In the genomic region with DNA sequence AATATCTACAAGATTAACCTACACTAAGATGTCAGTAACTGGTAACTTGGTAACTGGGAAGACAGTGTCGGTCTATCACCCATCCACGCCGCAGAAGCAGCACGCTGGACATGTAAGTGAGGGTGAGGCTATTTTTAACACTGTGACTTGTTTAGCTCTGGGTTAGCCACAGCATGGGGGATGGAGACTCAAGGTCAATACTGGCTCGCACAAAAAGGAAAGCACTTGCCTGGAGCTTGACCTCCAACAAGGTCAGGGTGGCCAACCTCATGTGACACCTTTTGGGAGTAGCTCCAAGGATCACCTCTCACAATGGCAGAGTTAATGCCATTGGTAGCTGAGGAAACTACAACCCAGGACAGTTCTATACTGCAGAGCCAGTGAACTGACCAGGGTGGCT, we compare ENCODE assay signal across 15 mouse cellular contexts. TPM values are rescaled to one million over a fixed set of nuclear protein-coding genes. Genes with fewer than 3 reads are reported as not detected.
A peak's percentile ranks its signal among the peaks of the same experiment; 100 is the strongest.
DNase-seq lines count a peak whose midpoint lies in the region; ATAC-seq and TF ChIP-seq lines count a peak whose summit lies in the region.
"Had no signal": no experiment of that assay in that cellular context is flagged by ENCODE, and none has a peak within 500 bp of the region (broad histone marks: within the 10 kb centered on the region; RNA-seq: fewer than 3 reads in every experiment).

No protein-coding gene starts in this region.

- no peaks in the 10 kb centered on the region for H3K36me3 ChIP-seq in heart, postnatal 0 days (replicated peaks; ENCODE audit: control insufficient read depth, insufficient read depth, low read length)
- H3K36me3 ChIP-seq: forebrain, embryonic 12.5 days; limb, embryonic 12.5 days; stomach, embryonic 15.5 days had no signal

- no peaks in the 10 kb centered on the region for H3K9me3 ChIP-seq in heart, postnatal 0 days (replicated peaks; ENCODE audit: control insufficient read depth, low read length)
- H3K9me3 ChIP-seq: forebrain, embryonic 12.5 days; limb, embryonic 12.5 days; stomach, embryonic 15.5 days had no signal

- peak; percentile 85 for DNase-seq in kidney, adult 11 months
- DNase-seq in kidney, postnatal 4 days: no peak
- DNase-seq in 416B (ENCODE audit: low read depth): peak; percentile 36
- peak; percentile 54 for DNase-seq in R1 (ENCODE audit: low read depth, low spot score)
- peak; percentile 83 for DNase-seq in heart, postnatal 0 days (ENCODE audit: low spot score)
- DNase-seq in thymus, postnatal 25 days: no peak
- no peak for DNase-seq in left cerebral cortex, adult 18-20 months (ENCODE audit: low spot score in 2 of 2)
- DNase-seq: cerebellum, postnatal 10 days; lung, postnatal 14 days; right cerebral cortex, postnatal 4 days had no signal

- 33% methylated on average over 5 of the region's 5 CpGs for WGBS in heart, postnatal 0 days

- no peak overlapping the region for H3K4me3 ChIP-seq in heart, postnatal 0 days (ENCODE audit: low read depth, low read length)
- H3K4me3 ChIP-seq: forebrain, embryonic 12.5 days; limb, embryonic 12.5 days; stomach, embryonic 15.5 days had no signal

- H3K9ac ChIP-seq in heart, postnatal 0 days (replicated peaks; ENCODE audit: low read depth, low read length): no peak overlapping the region
- H3K9ac ChIP-seq: forebrain, embryonic 12.5 days; limb, embryonic 12.5 days; stomach, embryonic 15.5 days had no signal

- no peak for TF ChIP-seq CTCF in heart, postnatal 0 days (IDR thresholded peaks at IDR 0.05; ENCODE audit: low read depth)

- H3K27ac ChIP-seq in heart, postnatal 0 days (ENCODE audit: low read depth): peak overlapping the region; percentile 90
- H3K27ac ChIP-seq: forebrain, embryonic 12.5 days; limb, embryonic 12.5 days; stomach, embryonic 15.5 days had no signal

- H3K4me1 ChIP-seq in heart, postnatal 0 days (ENCODE audit: control insufficient read depth, insufficient read depth): peaks cover 45% of the 10 kb centered on the region

- H3K27me3 ChIP-seq in heart, postnatal 0 days (ENCODE audit: control insufficient read depth, insufficient read depth, low read length): no peaks in the 10 kb centered on the region
- H3K27me3 ChIP-seq: limb, embryonic 12.5 days; stomach, embryonic 15.5 days had no signal

- H3K4me2 ChIP-seq in heart, postnatal 0 days (ENCODE audit: low read depth, low read length): no peak overlapping the region
- H3K4me2 ChIP-seq: forebrain, embryonic 12.5 days; limb, embryonic 12.5 days; stomach, embryonic 15.5 days had no signal

- peak; percentile 65 for ATAC-seq in heart, postnatal 0 days (ENCODE audit: insufficient read depth, low read depth)
- ATAC-seq: hindbrain, embryonic 16.5 days; midbrain, embryonic 16.5 days had no signal

- TF ChIP-seq EP300 in heart, postnatal 0 days (IDR thresholded peaks at IDR 0.05; ENCODE audit: low read depth): no peak

RNA-seq across cellular contexts. Expression of a gene that starts 50.8 kb away (rescaled TPM):
- 332 and 368 TPM in 2 replicates for total RNA-seq in heart, postnatal 0 days (2014; rRNA removed; ENCODE audit: low replicate concordance)
- polyA plus RNA-seq in heart, postnatal 0 days (2015; fragmentation: Nextera tagmentation; extraction: Ambion mirVana): 84.7 and 105 TPM in 2 replicates
- 10 to 100 TPM; 53.5 to 53.8 TPM for total RNA-seq in left cerebral cortex, adult 18-20 months (2021)

Comparison
In these comparisons a context has a peak if more than half of its experiments do, and no peak if none do; other contexts are left out.
1. DNase-seq: peak in kidney, adult 11 months (single experiment), 416B (single experiment), R1 (single experiment) and heart, postnatal 0 days (single experiment); none in kidney, postnatal 4 days (0 of 2), thymus, postnatal 25 days (single experiment) and left cerebral cortex, adult 18-20 months (0 of 2).